Mouse (Mus musculus) adrenal gland, postnatal 4 days (tissue): ENCODE results near the gene Enpp1. TPM values are rescaled to one million over a fixed set of nuclear protein-coding genes. Genes with fewer than 3 reads are reported as not detected.

Experiments
- DNase-seq, 2 experiments: peaks; one replicate each; pipeline ENCODE4 v3.0.0; 2021 to 2022; ENCODE audit warnings: low spot score in 2 of 2, mixed read lengths in 2 of 2
- total RNA-seq, 2 experiments: library from RNA; stranded (reverse); gene quantifications; 2 replicates each; pipeline ENCODE4 v1.2.3; 2021

The Enpp1 gene
- total RNA-seq, 2 experiments from 2014 or later: 6.0 to 7.7 TPM

DNA sequence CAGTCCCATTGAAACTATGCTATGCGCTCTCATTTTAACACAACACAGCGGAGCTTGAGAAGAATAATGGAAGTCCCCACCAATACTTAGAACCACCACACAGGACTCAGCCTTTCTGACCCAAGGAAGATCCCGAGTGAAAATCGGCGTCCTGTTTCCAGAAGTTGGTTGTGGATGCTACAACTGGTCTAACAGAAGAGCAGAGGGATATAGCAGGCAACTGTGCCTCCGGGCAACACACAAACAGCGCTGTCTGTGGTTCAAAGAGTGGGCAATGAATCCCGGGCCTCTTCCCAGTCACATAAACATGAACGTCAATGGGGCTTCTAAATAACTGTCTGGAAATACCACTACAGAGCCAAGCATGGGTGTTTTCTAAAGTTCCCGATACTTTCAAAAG, 888 bp downstream of the Enpp1 start:
- no peak for DNase-seq

DNA sequence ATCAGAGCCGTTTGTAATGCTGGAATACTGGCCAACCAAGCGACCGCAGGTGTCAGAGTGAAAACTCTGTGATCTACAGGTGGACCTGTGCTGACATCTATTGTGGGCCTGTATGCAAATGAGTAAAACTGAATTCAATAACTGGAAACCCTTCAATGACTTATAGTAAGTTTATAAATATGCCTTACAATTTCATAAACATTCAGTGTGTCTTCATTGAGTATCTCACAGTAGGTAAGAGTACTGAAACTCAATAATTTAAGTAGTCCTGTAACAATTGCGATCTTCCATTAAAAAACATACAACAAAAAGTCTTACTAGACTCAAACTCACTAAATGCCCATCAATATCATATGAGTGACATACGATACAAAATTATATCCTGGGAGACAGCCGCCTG, 1.6 kb downstream of the Enpp1 start:
- no peak for DNase-seq

DNA sequence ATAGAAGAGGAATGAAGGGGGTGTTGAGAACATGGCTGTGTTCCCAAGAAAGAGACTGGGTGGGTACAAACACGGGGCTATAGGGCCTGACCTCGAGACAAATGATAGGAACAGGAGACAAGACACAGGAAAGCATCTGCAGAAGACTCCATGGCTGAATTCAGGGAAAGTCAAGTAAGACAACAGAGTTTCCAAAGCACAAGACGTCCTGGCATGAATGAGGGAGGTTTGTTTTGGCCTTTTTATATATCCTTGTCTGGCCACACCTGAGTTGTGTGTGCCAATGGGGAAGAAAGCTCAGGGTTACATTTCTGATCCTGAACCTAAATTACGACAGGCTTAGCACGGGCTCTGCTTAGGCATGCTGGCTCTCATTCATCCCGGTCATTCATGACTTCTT, 4.2 kb downstream of the Enpp1 start:
- DNase-seq: no peak

DNA sequence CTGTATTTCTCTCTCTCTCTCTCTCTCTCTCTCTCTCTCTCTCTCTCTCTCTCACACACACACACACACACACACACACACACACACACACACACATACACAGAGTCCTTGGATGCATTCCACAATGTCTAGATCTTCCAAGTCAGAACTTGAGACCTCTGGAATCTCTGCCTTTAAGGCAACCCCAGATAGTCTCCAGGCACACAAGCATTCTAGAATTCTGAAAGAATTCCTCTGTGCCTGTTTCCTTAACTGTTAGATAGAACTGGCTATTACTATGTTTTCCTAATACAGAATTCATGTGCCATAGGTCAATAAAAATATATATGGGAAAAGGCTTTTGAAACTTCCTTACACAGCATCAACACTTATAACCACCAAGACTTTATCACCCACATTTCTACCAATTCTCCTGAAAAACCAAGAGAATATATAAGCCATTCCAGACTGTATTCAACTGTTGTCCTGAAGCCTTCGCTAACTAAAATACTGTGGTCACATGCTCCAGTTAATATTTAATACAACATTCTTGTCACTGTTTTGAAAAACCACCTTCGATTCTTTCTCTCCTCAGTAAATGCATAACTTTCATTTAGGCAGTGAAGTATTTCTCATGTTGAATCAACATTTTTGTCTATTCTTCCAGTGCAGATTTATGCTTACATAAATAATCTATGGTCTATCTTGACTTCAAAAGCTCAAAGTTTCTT, 5.4 kb downstream of the Enpp1 start:
- DNase-seq: no peak

DNA sequence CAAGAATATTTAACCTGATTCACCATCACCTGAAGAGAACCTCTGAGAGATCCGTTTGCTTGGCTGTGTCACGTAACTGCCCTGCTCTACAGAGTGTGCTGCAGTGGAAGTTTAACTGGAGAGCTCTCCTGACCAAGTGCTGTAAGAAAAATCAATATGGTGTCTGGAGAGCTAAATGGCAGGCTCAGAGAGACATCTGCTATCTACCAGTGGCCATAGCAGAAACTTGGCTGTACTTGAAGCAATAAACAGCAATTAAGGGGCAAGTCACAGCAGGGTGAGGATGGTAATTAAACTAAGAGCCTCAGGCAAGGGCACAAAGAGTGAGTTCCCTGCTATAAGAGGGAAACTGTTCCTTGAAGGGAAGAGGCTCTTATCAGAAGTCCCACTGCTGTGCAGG, 9.3 kb downstream of the Enpp1 start:
- DNase-seq: no peak

DNA sequence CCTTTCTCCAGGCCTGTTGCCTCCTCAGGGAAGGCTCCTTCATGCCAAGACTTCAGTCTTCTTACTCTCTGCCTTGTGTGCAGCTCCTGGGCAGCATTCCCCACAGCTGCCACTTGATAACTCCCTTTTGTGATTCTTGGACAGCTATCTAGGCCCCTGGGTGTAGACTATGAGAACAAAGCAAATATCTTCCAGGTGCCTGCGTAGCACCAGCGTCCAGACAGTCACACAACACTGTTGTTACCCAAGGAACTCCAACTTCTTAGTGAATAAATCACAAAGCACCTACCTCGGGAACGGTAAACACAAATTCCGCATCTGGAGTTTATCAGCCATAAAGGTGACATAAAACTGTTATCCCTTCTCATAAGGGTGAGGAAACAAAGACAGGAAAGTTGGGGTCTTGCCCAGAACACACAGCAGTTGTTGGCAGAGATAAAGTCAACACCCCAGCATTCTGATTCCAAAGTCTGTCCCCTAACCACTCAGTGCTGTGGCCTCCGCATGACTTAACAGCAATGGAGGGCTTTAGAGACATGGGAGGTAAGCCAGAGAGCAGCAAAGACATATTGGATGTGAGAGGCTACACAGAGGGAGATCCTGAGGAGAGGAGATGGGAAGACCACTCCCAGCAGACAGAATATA, 13.7 kb downstream of the Enpp1 start:
- no peak for DNase-seq

DNA sequence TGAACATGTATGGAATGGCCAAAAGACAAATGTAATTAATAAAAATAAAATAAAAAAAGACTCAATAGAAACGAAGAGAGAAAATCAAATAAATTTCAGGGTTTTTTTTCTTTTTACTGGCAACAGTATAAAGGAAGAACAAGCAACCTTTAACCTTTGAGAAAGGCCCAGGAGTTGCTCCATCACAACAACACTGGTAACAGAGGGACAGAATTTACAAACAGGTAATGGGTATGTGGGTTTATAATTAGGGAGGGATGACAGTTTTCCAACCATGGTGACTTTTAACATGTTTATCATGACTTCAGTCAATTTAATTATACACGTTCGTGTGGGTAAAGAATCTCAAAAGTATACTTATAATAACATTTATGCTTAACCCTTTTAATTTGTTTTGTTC, 15.2 kb downstream of the Enpp1 start:
- no peak for DNase-seq

DNA sequence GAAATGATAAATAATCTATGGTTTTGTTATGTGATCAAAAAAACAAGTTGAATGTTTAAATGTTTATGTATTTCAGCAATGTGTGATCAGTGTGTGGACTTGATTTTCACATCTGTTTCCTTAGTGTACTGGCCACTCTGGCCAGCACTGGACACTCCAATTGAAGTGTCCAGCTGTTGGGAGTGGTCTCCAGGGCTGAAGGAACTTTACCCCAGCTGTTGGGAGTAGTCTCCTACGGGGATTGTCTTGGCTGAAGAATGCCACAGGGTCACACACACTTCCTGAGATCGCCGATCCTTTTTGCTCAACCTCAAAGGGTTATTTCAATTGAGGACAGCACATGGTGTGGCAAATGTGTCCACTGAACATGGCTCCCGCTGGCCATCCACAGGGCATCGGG, 16.2 kb downstream of the Enpp1 start:
- DNase-seq: no peak

DNA sequence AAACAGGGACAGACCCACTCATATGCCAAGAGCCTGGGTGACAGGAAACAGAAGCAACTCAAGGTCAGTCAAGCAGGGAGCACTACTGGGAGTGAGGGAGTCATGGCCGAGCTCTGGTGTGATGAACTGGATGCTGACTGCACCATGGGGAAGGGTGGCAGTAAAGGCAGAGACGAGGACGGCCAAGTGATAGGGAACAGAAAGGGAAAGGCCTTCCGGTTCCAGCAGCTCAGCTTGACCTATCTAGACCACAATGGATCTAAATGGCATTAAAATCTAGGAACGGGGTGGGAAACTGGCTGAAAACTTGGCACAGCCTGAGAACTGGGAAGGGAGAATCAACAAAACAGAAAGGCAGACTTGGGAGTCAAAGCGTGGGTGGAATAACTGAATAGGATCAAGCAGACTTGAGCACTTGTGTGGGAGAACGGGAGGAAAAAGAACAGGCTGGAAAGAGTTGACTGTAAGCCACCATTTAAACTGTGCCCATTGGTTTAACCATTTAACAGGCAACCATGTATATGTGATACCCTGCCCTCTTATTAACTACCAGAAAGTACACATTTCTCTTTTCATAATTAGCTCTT, 29.3 kb downstream of the Enpp1 start:
- no peak for DNase-seq

DNA sequence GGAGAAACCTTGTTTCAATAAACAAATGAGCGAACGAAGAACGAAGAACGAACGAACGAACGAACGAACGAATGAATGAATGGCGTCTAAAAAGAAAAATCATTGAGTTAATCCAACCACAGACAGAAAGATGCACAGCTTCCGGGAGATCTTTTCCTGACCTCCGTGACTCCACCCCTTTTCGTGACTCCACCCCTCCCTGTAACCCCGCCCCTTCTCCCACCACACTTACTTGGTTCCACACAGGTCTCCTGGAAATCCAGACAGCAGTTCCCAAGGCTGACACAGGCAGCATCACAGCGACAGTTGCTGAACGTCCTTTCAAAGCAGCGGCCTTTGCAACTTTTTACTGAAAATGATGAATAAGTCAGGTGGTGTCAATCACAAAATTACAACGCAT, 34.3 kb downstream of the Enpp1 start:
- DNase-seq: no peak

DNA sequence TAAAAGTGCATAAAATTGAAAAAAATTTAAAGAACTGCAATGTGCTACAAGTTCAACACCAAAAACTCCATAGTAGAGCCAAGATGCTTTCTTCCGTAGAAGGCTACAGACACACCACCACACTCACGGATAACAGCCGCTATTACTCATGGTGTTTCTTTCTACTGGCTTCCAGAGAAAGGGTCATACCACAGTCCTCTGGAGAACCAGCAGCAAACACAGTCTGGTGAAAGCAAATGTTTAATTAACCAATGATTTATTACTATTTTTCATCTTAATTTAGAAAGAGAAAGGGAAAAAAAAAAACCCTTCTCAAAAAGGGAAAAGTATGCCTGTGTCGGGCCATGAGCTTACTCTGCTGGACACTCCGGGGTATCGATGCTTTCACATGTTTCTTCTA, 37.7 kb downstream of the Enpp1 start:
- no peak for DNase-seq

DNA sequence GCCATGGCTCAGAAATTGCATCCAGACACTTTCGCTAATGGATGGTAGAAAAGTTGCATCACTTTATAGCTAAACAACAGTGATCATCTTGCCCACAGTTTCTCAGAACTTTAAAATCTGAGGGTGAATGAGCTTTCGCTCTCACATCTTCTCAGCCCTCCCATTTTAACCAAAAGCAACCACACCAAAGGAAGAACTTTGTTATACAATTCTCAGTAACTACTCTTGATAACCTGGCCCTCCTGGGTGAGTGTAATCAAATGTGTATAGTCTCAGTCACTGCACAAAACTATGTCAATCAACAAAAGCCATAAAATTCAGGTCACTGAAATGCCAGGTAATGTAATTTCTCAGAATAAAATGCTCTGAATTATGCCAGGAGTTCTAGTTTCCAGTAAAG, 39.0 kb downstream of the Enpp1 start:
- no peak for DNase-seq

DNA sequence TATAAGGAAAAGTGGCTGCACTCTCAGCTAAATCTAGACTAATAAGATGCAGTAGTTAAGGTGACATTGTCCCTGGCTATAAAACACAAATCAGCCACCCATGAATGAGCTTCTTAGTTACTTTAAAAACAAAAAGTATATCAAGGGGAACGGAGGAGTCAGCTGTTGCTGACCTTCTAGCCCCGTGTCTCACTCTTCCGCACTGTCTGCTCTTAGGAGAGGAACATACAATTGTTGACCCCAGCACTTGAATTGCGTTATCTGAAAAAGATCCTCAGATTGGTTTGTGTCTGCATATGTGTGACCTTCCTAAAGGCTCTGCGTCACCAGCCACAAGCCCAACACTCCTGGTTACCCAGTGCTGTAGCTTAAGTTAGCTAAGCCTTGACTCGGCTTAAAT, 41.4 kb downstream of the Enpp1 start:
- no peak for DNase-seq

DNA sequence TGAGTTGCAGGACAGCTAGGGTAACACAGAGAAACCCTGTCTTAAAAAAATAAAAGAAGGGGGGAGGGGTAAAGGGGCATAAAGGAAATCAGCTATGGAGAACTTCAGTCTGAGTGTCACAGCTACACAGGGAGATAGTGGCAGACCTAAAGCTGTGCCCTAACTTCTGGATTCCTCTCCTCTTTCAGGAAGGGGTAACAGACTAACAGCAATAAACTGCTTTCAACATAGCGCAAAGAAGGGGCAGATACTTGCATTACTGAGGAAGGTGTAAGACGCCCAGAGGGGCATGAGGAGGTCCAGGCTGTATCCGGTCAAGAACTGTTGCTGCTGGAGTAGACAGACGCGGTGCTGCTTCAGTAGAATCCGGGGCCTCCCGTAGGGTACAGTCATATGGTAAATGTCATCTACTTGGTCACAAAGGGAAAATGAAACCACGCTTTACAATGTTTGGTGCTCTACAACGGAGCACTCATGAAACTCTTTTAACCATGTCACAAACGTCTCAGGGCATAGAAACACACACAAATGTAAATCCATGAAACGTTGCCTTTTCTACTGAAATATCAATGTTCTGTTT, 60.9 kb downstream of the Enpp1 start:
- no peak for DNase-seq

DNA sequence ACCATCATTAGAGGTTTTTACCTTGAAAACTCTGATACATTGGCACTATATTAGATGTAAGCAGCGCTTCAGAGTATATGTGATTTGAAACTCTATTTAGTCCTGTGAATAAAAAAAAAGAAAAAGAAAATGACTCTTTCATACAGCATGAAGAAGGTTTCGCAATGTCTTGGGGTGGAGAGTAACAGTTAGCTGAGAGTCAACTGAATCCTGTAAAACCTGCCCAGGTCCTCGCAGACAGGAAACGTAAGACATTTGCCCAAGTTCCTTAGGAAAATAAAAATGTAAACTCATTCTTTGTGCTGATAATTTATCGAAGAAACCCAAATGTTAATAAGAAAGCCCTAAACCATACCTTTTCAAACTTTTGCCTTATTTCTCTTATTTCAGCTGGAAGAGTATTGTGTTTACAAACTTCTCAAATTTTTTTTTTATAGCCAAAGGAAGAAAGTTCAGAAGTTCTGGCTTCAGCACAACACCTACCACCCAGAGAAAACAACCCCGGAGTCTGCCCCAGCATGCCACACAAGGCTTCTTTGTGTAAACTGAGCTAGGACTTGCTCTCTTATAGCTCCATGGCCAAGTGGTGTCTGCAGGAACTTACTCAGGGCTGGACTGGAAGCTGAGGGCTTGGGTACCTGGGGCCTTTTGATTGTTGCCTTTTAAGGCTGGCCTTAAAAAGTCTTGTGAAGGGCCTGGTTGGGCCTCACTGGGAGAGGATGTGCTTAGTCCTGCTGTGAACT, 63.8 kb downstream of the Enpp1 start:
- DNase-seq: no peak

DNA sequence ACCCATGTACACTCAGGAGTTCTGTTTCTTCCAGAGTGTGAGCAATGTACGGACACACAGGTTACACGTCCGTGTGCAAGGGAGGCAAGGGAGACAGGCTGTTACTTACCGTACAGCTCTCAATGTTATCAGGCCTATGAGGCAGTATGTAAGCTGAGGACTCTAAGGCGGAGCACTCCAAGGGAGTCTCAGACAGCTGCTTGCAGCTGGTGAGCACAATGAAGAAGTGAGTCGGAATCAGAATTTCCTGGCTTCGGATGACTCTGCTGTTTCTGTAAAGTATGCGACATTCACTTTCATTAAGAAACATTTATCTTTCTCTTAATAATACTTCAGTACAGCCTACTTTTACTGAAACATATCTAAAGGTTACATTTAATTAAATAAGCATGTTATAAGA, 66.8 kb downstream of the Enpp1 start:
- DNase-seq: no peak

DNA sequence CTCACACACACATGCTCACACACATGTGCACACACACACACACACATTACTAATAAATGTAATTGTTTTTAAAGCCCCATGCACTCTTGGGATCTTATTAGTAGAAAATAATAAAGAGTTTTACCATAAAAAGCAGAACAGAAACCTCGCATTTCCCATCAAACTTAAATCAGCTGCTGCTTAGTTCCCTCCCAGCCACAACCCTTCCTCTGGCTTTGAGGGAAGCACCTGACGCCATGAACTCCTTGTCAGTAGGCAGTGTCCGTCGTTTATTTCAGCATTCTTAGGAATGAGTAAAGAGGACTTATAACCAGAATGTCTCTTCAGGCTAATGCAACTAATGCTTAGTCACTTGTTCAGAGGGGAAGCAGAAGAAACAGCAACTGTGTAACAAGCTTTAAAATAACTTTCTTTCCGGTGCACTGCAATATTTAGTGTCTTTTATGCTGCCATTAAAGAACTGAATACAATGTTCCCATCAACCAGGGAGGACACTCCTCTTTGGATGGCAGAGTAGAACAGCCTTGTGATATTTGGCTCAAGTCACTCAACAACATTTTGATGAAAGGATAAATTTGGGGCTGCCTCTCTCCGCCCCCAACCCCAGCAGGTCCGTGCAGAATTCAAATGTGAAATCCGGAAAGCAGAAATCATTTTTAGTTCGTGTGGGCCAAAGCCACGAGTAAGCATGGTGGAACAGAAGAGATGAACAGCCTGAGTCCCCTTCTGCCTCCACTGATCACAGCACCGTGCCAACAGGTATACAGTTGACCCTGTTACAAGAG, 69.0 kb downstream of the Enpp1 start:
- DNase-seq: no peak

DNA sequence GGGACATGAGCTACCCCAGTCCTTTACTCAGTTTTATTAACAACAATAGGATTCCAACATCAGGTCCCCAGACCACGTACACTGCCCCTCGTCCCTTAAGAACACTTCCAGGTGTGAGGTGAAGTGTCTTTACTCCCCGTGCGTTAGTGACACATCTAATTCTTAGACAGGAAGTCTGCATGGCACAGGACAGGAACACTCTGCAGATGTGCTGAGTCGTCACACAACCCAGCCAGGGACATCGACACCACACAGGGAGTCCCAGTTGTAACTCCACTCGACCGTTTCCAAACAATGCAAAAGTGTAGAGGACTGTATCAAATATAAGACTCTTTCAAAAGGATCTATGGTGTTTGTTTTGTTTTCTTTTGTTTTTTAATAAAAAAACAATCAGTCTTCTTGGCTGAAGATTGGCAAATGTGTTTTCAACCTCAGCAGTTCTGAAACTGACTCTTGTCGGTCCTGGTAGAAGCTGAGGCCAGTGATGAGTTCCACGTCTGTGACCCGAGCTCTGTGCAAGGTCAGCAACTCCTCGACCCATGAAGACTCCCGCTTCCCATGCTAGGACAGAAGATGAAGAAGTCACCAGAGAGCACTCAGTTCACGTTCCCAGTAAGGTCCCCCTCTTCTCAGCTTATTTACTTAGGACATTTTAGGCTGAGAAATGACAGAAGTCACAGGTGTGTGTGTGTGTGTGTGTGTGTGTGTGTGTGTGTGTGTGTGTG, 70.4 kb downstream of the Enpp1 start:
- DNase-seq: no peak

DNA sequence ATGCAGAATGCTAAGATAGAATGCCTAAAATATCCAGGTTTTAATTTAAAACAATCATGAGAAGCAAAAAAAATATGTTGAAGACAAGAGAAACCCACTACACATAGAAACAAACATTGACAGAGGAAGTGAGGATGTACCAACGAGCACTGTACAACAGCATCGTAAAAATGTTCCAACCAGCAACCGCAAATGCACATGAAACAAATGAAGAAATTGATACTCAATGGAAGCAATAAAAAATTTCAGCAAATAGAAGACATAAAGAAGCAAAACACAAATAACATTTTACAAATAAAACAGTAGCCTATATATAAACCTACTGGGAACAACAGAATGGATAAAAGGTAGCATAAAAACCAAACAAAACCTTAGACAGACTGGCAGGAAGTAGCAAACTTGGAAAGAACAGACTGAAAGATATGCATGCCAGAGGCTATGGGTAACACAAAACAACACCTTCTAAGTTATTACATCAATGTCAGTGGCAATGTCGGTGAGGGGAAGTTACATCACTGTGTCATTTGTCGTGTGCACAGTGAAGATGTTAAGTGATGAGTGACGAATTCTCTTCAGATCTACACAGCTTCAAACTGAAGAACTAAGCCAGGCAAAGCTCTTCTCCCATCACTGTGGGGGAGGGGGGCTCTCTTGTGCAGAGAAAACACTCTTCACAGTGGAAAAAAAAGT, 71.6 kb downstream of the Enpp1 start:
- no peak for DNase-seq

DNA sequence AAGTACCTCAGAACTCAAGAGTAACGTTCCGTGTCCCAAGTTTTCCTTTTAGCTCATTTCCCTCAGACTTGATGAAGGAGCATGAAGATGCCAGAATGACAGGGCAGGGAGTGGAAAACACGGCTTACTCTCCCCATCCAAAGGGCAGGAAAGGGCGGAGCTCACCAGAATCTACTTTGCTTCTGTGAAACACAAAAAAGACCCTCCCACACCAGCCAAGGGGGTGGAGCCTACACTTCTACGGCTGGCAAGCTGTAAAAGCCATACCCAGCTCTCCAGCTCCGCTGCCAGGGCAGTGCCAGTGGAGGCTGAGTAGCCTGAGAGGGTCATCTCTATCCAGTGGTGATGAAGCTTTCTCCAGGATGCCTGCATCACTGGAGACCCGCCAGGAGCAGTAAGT, 72.4 kb downstream of the Enpp1 start:
- DNase-seq: no peak
